Mouse (Mus musculus) hindbrain, embryonic 10.5 days (tissue): ENCODE measurements at regions not wholly inside any gene's neighbourhood (a gene's known extent, or its start where the extent isn't known, plus 50 kb on each side); places are given as distances from the start of the nearest gene placed in this dataset.
"Not testable (repeated sequence)": the region's sequence is repeated elsewhere in the genome, so short reads cannot be mapped to it uniquely, and the experiment has no call there.

Experiments
- DNase-seq: peaks from one replicate; pipeline ENCODE4 v3.0.0-alpha.2; 2017; ENCODE audit warnings: low spot score
- H3K27ac ChIP-seq: fragments of 300-500 bp; sonication (generic); 2 replicates; pipeline ENCODE4 v1.5.1; 2016; ENCODE audit warnings: mild to moderate bottlenecking, moderate library complexity
- H3K27me3 ChIP-seq: fragments of 300-500 bp; sonication (generic); 2 replicates; pipeline ENCODE4 v1.6.1; 2016; ENCODE audit warnings: mild to moderate bottlenecking; ENCODE audit not compliant: poor library complexity, insufficient read depth, severe bottlenecking
- H3K36me3 ChIP-seq: fragments of 300-500 bp; sonication (generic); 2 replicates; pipeline ENCODE4 v1.6.1; 2016; ENCODE audit warnings: mild to moderate bottlenecking, moderate library complexity
- H3K4me1 ChIP-seq: fragments of 300-500 bp; sonication (generic); replicated peaks from 2 replicates; pipeline ENCODE4 v1.6.1; 2016; ENCODE audit warnings: mild to moderate bottlenecking
- H3K4me3 ChIP-seq: fragments of 300-500 bp; sonication (generic); 2 replicates; pipeline ENCODE4 v1.5.1; 2016; ENCODE audit warnings: mild to moderate bottlenecking, moderate library complexity
- H3K9me3 ChIP-seq: fragments of 300-500 bp; sonication (generic); 2 replicates; pipeline ENCODE4 v1.6.1; 2016; ENCODE audit warnings: mild to moderate bottlenecking, moderate library complexity
- WGBS: fragments of 180-500 bp; shearing (Covaris S2); methylation state at CpG from one replicate; pipeline ENCODE4 v1.1.7; 2016; 5-methylcytosine and 5-hydroxymethylcytosine counted together

GRCm38 (mm10) chr10:46629876-46630275 is 1052.2 kb downstream of the Hace1 start:
- Histone ChIP-seq H3K9me3 (no peaks in the 10 kb centered on the region), H3K36me3 (no peaks in the 10 kb centered on the region), H3K4me1 (no peaks in the 10 kb centered on the region), H3K4me3 (no peak overlapping the region), H3K27me3 (no peaks in the 10 kb centered on the region), H3K27ac (no peak overlapping the region)
- DNase-seq: no peak
- WGBS: 94% methylated on average over 1 of the region's 1 CpGs

- Histone ChIP-seq H3K9me3 (no peaks in the 10 kb centered on the region), H3K4me1 (no peaks in the 10 kb centered on the region), H3K4me3 (no peak overlapping the region), H3K36me3 (no peaks in the 10 kb centered on the region), H3K27ac (no peak overlapping the region), H3K27me3 (no peaks in the 10 kb centered on the region)
- no peak for DNase-seq
These were observed 1085.4 kb downstream of the Hace1 start for GRCm38 (mm10) chr10:46663041-46663440.

GRCm38 (mm10) chr10:46689823-46690372 is 1112.3 kb downstream of the Hace1 start:
- H3K4me3 ChIP-seq, H3K4me1 ChIP-seq, DNase-seq, H3K9me3 ChIP-seq, H3K27ac ChIP-seq, H3K36me3 ChIP-seq, H3K27me3 ChIP-seq: not testable (repeated sequence)
- 91% methylated on average over 1 of the region's 1 CpGs for WGBS

- Histone ChIP-seq H3K4me3 (no peak overlapping the region), H3K27ac (no peak overlapping the region), H3K36me3 (no peaks in the 10 kb centered on the region), H3K4me1 (peaks cover 4% of the 10 kb centered on the region; the same call in 1 of the 2 replicates), H3K9me3 (no peaks in the 10 kb centered on the region), H3K27me3 (no peaks in the 10 kb centered on the region)
- DNase-seq: no peak
- 88% methylated on average over 3 of the region's 3 CpGs for whole genome bisulfite sequencing
These were observed 1115.0 kb downstream of the Hace1 start for GRCm38 (mm10) chr10:46692661-46693060.

- Histone ChIP-seq H3K27ac (no peak overlapping the region), H3K4me3 (no peak overlapping the region), H3K4me1 (no peaks in the 10 kb centered on the region; the same call in 1 of the 2 replicates), H3K27me3 (no peaks in the 10 kb centered on the region), H3K9me3 (no peaks in the 10 kb centered on the region), H3K36me3 (no peaks in the 10 kb centered on the region)
- 51% methylated on average over 2 of the region's 2 CpGs for WGBS
- peak; percentile 12 for DNase-seq
These were observed 1120.0 kb downstream of the Hace1 start for GRCm38 (mm10) chr10:46697363-46698246.

- Histone ChIP-seq H3K36me3 (no peaks in the 10 kb centered on the region), H3K27me3 (no peaks in the 10 kb centered on the region), H3K9me3 (no peaks in the 10 kb centered on the region), H3K27ac (no peak overlapping the region), H3K4me1 (no peaks in the 10 kb centered on the region; the same call in 1 of the 2 replicates), H3K4me3 (no peak overlapping the region)
- WGBS: 73% methylated on average over 4 of the region's 4 CpGs
- DNase-seq: no peak
These were observed 1123.6 kb downstream of the Hace1 start for GRCm38 (mm10) chr10:46701221-46701620.

- DNase-seq, H3K27ac ChIP-seq, H3K9me3 ChIP-seq, H3K4me3 ChIP-seq, H3K27me3 ChIP-seq, H3K4me1 ChIP-seq, H3K36me3 ChIP-seq: not testable (repeated sequence)
These were observed 1130.4 kb downstream of the Hace1 start for GRCm38 (mm10) chr10:46708022-46708421.

GRCm38 (mm10) chr10:46712690-46713089 is 1135.1 kb downstream of the Hace1 start:
- DNase-seq: no peak
- Histone ChIP-seq H3K27me3 (no peaks in the 10 kb centered on the region), H3K9me3 (no peaks in the 10 kb centered on the region), H3K4me3 (no peak overlapping the region), H3K4me1 (no peaks in the 10 kb centered on the region), H3K27ac (no peak overlapping the region), H3K36me3 (no peaks in the 10 kb centered on the region)

GRCm38 (mm10) chr10:46718349-46719087 is 1140.9 kb downstream of the Hace1 start:
- no peak overlapping the region for H3K27ac ChIP-seq
- H3K4me1 ChIP-seq: 0 out of 2 replicates have a peak, but pooled peaks cover 3% of the 10 kb centered on the region
- H3K36me3 ChIP-seq: no peaks in the 10 kb centered on the region
- no peak overlapping the region for H3K4me3 ChIP-seq
- WGBS: 71% methylated on average over 2 of the region's 2 CpGs
- H3K27me3 ChIP-seq: no peaks in the 10 kb centered on the region
- H3K9me3 ChIP-seq: no peaks in the 10 kb centered on the region
- no peak for DNase-seq

- H3K4me3 ChIP-seq: no peak overlapping the region
- H3K9me3 ChIP-seq: no peaks in the 10 kb centered on the region
- no peak overlapping the region for H3K27ac ChIP-seq
- H3K4me1 ChIP-seq: 0 out of 2 replicates have a peak, but pooled peaks cover 3% of the 10 kb centered on the region
- 86% methylated on average over 2 of the region's 2 CpGs for WGBS
- H3K36me3 ChIP-seq: no peaks in the 10 kb centered on the region
- no peak for DNase-seq
- H3K27me3 ChIP-seq: no peaks in the 10 kb centered on the region
These were observed 1141.5 kb downstream of the Hace1 start for GRCm38 (mm10) chr10:46719088-46719469.

- H3K4me3 ChIP-seq: no peak overlapping the region
- no peaks in the 10 kb centered on the region for H3K9me3 ChIP-seq
- H3K27me3 ChIP-seq: no peaks in the 10 kb centered on the region
- no peaks in the 10 kb centered on the region for H3K36me3 ChIP-seq
- no peak for DNase-seq
- no peaks in the 10 kb centered on the region for H3K4me1 ChIP-seq
- 87% methylated on average over 2 of the region's 2 CpGs for WGBS
- no peak overlapping the region for H3K27ac ChIP-seq
These were observed 1146.0 kb downstream of the Hace1 start for GRCm38 (mm10) chr10:46723666-46724065.

- H3K9me3 ChIP-seq: no peaks in the 10 kb centered on the region
- 88% methylated on average over 1 of the region's 1 CpGs for WGBS
- H3K4me3 ChIP-seq: no peak overlapping the region
- H3K27ac ChIP-seq: no peak overlapping the region
- H3K36me3 ChIP-seq: no peaks in the 10 kb centered on the region
- 0 out of 2 replicates have a peak, but pooled peaks cover 3% of the 10 kb centered on the region for H3K4me1 ChIP-seq
- no peak for DNase-seq
- no peaks in the 10 kb centered on the region for H3K27me3 ChIP-seq
These were observed 1153.0 kb downstream of the Hace1 start for GRCm38 (mm10) chr10:46730601-46731000.

GRCm38 (mm10) chr10:46733760-46734265 is 1156.2 kb downstream of the Hace1 start:
- Histone ChIP-seq H3K27me3 (no peaks in the 10 kb centered on the region), H3K4me3 (no peak overlapping the region), H3K27ac (no peak overlapping the region), H3K9me3 (no peaks in the 10 kb centered on the region), H3K4me1 (0 out of 2 replicates have a peak, but pooled peaks cover 3% of the 10 kb centered on the region), H3K36me3 (no peaks in the 10 kb centered on the region)
- no peak for DNase-seq
- WGBS: 13% methylated on average over 2 of the region's 2 CpGs
